Comparison of ENCODE assay signal across 14 mouse cellular contexts in the genomic region with DNA sequence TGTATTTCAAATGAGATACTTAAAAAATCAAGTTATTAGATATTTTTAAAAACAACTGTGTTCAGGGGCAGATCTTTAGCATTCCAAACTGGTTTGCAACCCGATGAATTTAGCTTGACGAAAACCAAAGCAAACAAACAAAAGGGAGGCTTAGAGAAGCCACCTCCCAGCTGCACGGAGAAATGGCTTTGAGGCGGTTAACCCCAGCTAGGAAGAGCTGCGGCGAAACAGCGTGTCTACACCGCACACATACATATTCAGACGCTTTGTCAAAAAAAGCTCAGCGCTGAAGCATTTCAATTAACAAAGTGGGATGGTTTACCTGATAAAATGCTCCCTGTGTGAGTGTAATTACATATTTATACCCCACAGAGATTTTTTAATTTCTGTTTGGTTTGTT.
DNase-seq lines count a peak whose midpoint lies in the region; ATAC-seq and TF ChIP-seq lines count a peak whose summit lies in the region.
"Had no signal": no experiment of that assay in that cellular context is flagged by ENCODE, and none has a peak within 500 bp of the region (broad histone marks: within the 10 kb centered on the region; RNA-seq: fewer than 3 reads in every experiment).

No protein-coding gene starts in this region.

- no peak overlapping the region for H3K4me3 ChIP-seq in hindbrain, embryonic 13.5 days
- H3K4me3 ChIP-seq in hindbrain, embryonic 11.5 days (ENCODE audit: low read depth, low read length), result no peak overlapping the region
- H3K4me3 ChIP-seq in lung, postnatal 0 days (ENCODE audit: low read depth, low read length), result 0 out of 2 replicates have a peak overlapping the region, but pooled peaks have one; percentile 4
- no peak overlapping the region for H3K4me3 ChIP-seq in hindbrain, embryonic 16.5 days (ENCODE audit: low read length)
- peak overlapping the region; percentile 15 for H3K4me3 ChIP-seq in midbrain, postnatal 0 days (ENCODE audit: low read depth, low read length)
- H3K4me3 ChIP-seq: liver, embryonic 15.5 days had no signal

- H3K4me1 ChIP-seq in hindbrain, embryonic 13.5 days (replicated peaks), result peaks cover 5% of the 10 kb centered on the region; the same call in 1 of the 2 replicates
- no peaks in the 10 kb centered on the region for H3K4me1 ChIP-seq in hindbrain, embryonic 11.5 days (replicated peaks; ENCODE audit: control insufficient read depth, insufficient read depth, low read length)
- no peaks in the 10 kb centered on the region for H3K4me1 ChIP-seq in lung, postnatal 0 days (ENCODE audit: insufficient read depth, low read depth, low read length)
- H3K4me1 ChIP-seq in hindbrain, embryonic 16.5 days (ENCODE audit: control insufficient read depth, insufficient read depth, low read depth, low read length), result peaks cover 9% of the 10 kb centered on the region
- no peaks in the 10 kb centered on the region; the same call in 1 of the 2 replicates for H3K4me1 ChIP-seq in midbrain, postnatal 0 days (ENCODE audit: insufficient read depth, low read length)
- H3K4me1 ChIP-seq: liver, embryonic 15.5 days had no signal

- TF ChIP-seq CTCF in lung, postnatal 0 days (IDR thresholded peaks at IDR 0.05), result no peak
- TF ChIP-seq CTCF in midbrain, postnatal 0 days (IDR thresholded peaks at IDR 0.05), result no peak

- H3K9me3 ChIP-seq in hindbrain, embryonic 13.5 days, result no peaks in the 10 kb centered on the region
- H3K9me3 ChIP-seq in hindbrain, embryonic 11.5 days (ENCODE audit: control insufficient read depth, low read length), result no peaks in the 10 kb centered on the region
- no peaks in the 10 kb centered on the region for H3K9me3 ChIP-seq in lung, postnatal 0 days (ENCODE audit: low read length)
- no peaks in the 10 kb centered on the region for H3K9me3 ChIP-seq in hindbrain, embryonic 16.5 days (ENCODE audit: control insufficient read depth, low read length)
- H3K9me3 ChIP-seq in midbrain, postnatal 0 days (ENCODE audit: low read length), result no peaks in the 10 kb centered on the region
- H3K9me3 ChIP-seq: liver, embryonic 15.5 days had no signal

- no peaks in the 10 kb centered on the region for H3K27me3 ChIP-seq in hindbrain, embryonic 13.5 days
- no peaks in the 10 kb centered on the region for H3K27me3 ChIP-seq in hindbrain, embryonic 11.5 days (ENCODE audit: control insufficient read depth, insufficient read depth, low read length)
- H3K27me3 ChIP-seq in lung, postnatal 0 days (replicated peaks; ENCODE audit: insufficient read depth, low read length), result no peaks in the 10 kb centered on the region
- no peaks in the 10 kb centered on the region for H3K27me3 ChIP-seq in hindbrain, embryonic 16.5 days (replicated peaks; ENCODE audit: control insufficient read depth, insufficient read depth, low read length)
- H3K27me3 ChIP-seq in midbrain, postnatal 0 days (ENCODE audit: insufficient read depth, low read length), result no peaks in the 10 kb centered on the region
- H3K27me3 ChIP-seq: liver, embryonic 15.5 days had no signal

- peak overlapping the region; percentile 30; the same call in 1 of the 2 replicates for H3K27ac ChIP-seq in hindbrain, embryonic 13.5 days
- H3K27ac ChIP-seq in hindbrain, embryonic 11.5 days (ENCODE audit: low read depth, low read length), result no peak overlapping the region
- H3K27ac ChIP-seq in lung, postnatal 0 days (ENCODE audit: low read length), result no peak overlapping the region
- 0 out of 2 replicates have a peak overlapping the region, but pooled peaks have one; percentile 7 for H3K27ac ChIP-seq in hindbrain, embryonic 16.5 days (ENCODE audit: low read depth, low read length)
- 0 out of 2 replicates have a peak overlapping the region, but pooled peaks have one; percentile 43 for H3K27ac ChIP-seq in midbrain, postnatal 0 days (ENCODE audit: low read depth, low read length)
- H3K27ac ChIP-seq: liver, embryonic 15.5 days had no signal

- H3K36me3 ChIP-seq in hindbrain, embryonic 13.5 days, result no peaks in the 10 kb centered on the region
- no peaks in the 10 kb centered on the region for H3K36me3 ChIP-seq in hindbrain, embryonic 11.5 days (ENCODE audit: control insufficient read depth, insufficient read depth, low read length)
- H3K36me3 ChIP-seq in lung, postnatal 0 days (ENCODE audit: insufficient read depth, low read length), result no peaks in the 10 kb centered on the region
- H3K36me3 ChIP-seq in hindbrain, embryonic 16.5 days (ENCODE audit: control insufficient read depth, insufficient read depth, low read length), result no peaks in the 10 kb centered on the region
- no peaks in the 10 kb centered on the region for H3K36me3 ChIP-seq in midbrain, postnatal 0 days (ENCODE audit: insufficient read depth, low read length)
- H3K36me3 ChIP-seq: liver, embryonic 15.5 days had no signal

- H3K4me2 ChIP-seq in hindbrain, embryonic 13.5 days, result peak overlapping the region; percentile 19; the same call in 1 of the 2 replicates
- no peak overlapping the region for H3K4me2 ChIP-seq in hindbrain, embryonic 11.5 days (replicated peaks; ENCODE audit: low read depth, low read length)
- peak overlapping the region; percentile 17; the same call in 1 of the 2 replicates for H3K4me2 ChIP-seq in lung, postnatal 0 days (replicated peaks; ENCODE audit: low read depth, low read length)
- H3K4me2 ChIP-seq in hindbrain, embryonic 16.5 days (ENCODE audit: low read length), result peak overlapping the region; percentile 36
- peak overlapping the region; percentile 18 for H3K4me2 ChIP-seq in midbrain, postnatal 0 days (ENCODE audit: low read depth, low read length, poor library complexity, severe bottlenecking)
- H3K4me2 ChIP-seq: liver, embryonic 15.5 days had no signal

- 34% methylated on average over 10 of the region's 10 CpGs for WGBS in hindbrain, embryonic 13.5 days
- WGBS in hindbrain, embryonic 11.5 days, result 60% methylated on average over 10 of the region's 10 CpGs
- WGBS in lung, postnatal 0 days, result 26% methylated on average over 10 of the region's 10 CpGs
- WGBS in hindbrain, embryonic 16.5 days, result 30% methylated on average over 10 of the region's 10 CpGs
- 7% methylated on average over 10 of the region's 10 CpGs for WGBS in midbrain, postnatal 0 days

- TF ChIP-seq EP300 in lung, postnatal 0 days (IDR thresholded peaks at IDR 0.05), result no peak

- ATAC-seq in hindbrain, embryonic 13.5 days (ENCODE audit: low FRiP score), result no peak
- ATAC-seq in hindbrain, embryonic 11.5 days (ENCODE audit: low FRiP score), result no peak
- no peak for ATAC-seq in lung, postnatal 0 days
- ATAC-seq in hindbrain, embryonic 16.5 days, result peak; percentile 86
- ATAC-seq in midbrain, postnatal 0 days (ENCODE audit: low FRiP score), result peak; percentile 71
- ATAC-seq: Patski had no signal

- DNase-seq in hindbrain, embryonic 11.5 days (ENCODE audit: low spot score), result no peak
- no peak for DNase-seq in lung, postnatal 0 days (ENCODE audit: low spot score)
- DNase-seq in lung, postnatal 25 days (ENCODE audit: low spot score), result no peak
- DNase-seq in midbrain, postnatal 0 days (ENCODE audit: low spot score), result peak; percentile 29
- DNase-seq in right cerebral cortex, postnatal 25 days, result no peak
- DNase-seq in gastrocnemius, postnatal 10 days, result no peak
- DNase-seq: adrenal gland, postnatal 25 days; cerebellum, adult 9-10 months; kidney, adult 2 months; kidney, postnatal 14 days had no signal

- no peak overlapping the region for H3K9ac ChIP-seq in hindbrain, embryonic 13.5 days
- H3K9ac ChIP-seq in hindbrain, embryonic 11.5 days (ENCODE audit: low read depth, low read length), result no peak overlapping the region
- no peak overlapping the region for H3K9ac ChIP-seq in lung, postnatal 0 days (replicated peaks; ENCODE audit: low read depth)
- H3K9ac ChIP-seq in hindbrain, embryonic 16.5 days (ENCODE audit: low read depth, low read length), result no peak overlapping the region
- 0 out of 2 replicates have a peak overlapping the region, but pooled peaks have one; percentile 33 for H3K9ac ChIP-seq in midbrain, postnatal 0 days (replicated peaks; ENCODE audit: low read length, poor library complexity, severe bottlenecking)
- H3K9ac ChIP-seq: liver, embryonic 15.5 days had no signal

Comparison
In these comparisons a context has a peak if more than half of its experiments do, and no peak if none do; other contexts are left out.
1. ATAC-seq: peak in hindbrain, embryonic 16.5 days (single experiment) and midbrain, postnatal 0 days (single experiment); none in hindbrain, embryonic 13.5 days (single experiment), hindbrain, embryonic 11.5 days (single experiment) and lung, postnatal 0 days (single experiment).
2. H3K27ac ChIP-seq: peak in hindbrain, embryonic 13.5 days (single experiment), hindbrain, embryonic 16.5 days (single experiment) and midbrain, postnatal 0 days (single experiment); none in hindbrain, embryonic 11.5 days (single experiment) and lung, postnatal 0 days (single experiment).
3. H3K4me3 ChIP-seq: peak in lung, postnatal 0 days (single experiment) and midbrain, postnatal 0 days (single experiment); none in hindbrain, embryonic 13.5 days (single experiment), hindbrain, embryonic 11.5 days (single experiment) and hindbrain, embryonic 16.5 days (single experiment).